Mouse (Mus musculus): ENCODE measurements around the gene Tubd1. TPM values are rescaled to one million over a fixed set of nuclear protein-coding genes. Genes with fewer than 3 reads are reported as not detected.
A peak's percentile ranks its signal among the peaks of the same experiment; 100 is the strongest.

The Tubd1 gene
- polyA plus RNA-seq, 1 experiment from 2014 or later: 11.1 TPM

DNA sequence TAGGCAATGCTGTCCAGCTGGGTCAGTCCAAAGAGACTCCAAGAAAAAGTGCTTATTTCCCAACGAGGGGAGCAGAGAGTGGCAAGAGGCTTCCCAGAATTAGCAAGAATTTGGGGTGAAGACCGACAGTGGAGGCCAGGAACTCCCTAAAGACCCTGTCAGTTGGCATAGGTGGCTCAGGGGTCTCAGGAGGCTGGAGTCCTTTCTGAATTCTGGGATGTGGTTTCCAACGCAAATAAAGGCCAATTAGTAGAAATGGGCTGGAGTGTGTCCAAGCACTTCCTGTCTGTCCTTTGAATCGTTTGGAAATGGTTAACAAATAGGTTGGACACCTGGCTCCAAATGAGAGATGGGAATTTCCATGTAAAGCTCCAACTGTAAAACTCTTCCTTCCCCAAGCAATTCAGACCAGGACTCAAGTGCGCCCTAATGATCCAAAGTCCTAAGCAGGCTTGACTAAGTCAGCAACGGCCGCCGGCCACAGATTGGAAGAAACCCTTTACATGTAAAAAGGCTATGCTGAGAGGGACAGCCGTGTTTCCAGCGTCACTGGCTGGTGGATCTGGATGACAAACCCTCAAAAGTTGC, 35.0 kb downstream of the Tubd1 start:
- Histone ChIP-seq H3K4me3 (no peak overlapping the region), H3K36me3 (no peaks in the 10 kb centered on the region), H3K4me1 (peaks cover 18% of the 10 kb centered on the region), H3K27ac (peak overlapping the region; percentile 27; the same call in 1 of the 2 replicates), H3K9me3 (no peaks in the 10 kb centered on the region), H3K27me3 (no peaks in the 10 kb centered on the region), H3K4me2 (no peak overlapping the region), H3K9ac (no peak overlapping the region)
- no peak for ATAC-seq (ENCODE audit: insufficient number of reproducible peaks, low FRiP score, low TSS enrichment, low read depth)
- 67% methylated on average over 10 of the region's 10 CpGs for WGBS

- 76% methylated on average over 9 of the region's 9 CpGs for WGBS
- Histone ChIP-seq H3K4me3 (no peak overlapping the region), H3K4me1 (peaks cover 18% of the 10 kb centered on the region), H3K36me3 (no peaks in the 10 kb centered on the region), H3K27me3 (no peaks in the 10 kb centered on the region), H3K9me3 (no peaks in the 10 kb centered on the region), H3K9ac (no peak overlapping the region), H3K27ac (peak overlapping the region; percentile 27; the same call in 1 of the 2 replicates), H3K4me2 (no peak overlapping the region)
- no peak for ATAC-seq (ENCODE audit: insufficient number of reproducible peaks, low FRiP score, low TSS enrichment, low read depth)
Observed at GRCm38 (mm10) chr11:86580319-86581113, 35.7 kb downstream of the Tubd1 start.

DNA sequence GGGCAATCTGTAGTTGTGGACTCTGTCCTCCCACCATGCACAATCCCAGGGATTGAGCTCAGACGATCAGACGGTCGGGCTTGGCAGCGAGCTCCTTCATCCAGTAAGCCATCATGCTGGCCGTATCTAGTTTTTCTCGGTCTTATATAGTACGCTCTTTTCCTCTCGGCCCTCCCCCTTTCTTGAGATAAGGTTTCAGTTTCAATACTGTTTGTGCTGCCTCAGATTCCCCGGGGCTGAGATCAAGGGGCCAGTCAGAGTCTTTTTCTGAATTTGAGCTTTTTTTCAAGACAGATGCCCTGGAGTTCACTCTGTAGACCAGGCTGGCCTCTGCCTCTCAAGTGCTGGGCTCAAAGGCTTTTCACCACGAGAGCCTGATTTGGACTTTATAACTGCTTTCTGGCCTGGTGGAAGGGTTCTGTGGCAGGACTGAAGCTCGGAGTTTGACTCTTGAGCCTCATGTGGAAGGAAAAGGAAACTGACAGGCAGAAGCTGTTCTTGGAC, 36.5 kb downstream of the Tubd1 start:
- Histone ChIP-seq H3K9ac (no peak overlapping the region), H3K27me3 (no peaks in the 10 kb centered on the region), H3K9me3 (no peaks in the 10 kb centered on the region), H3K4me1 (peaks cover 19% of the 10 kb centered on the region), H3K27ac (peak overlapping the region; percentile 51; the same call in 1 of the 2 replicates), H3K36me3 (no peaks in the 10 kb centered on the region), H3K4me3 (no peak overlapping the region), H3K4me2 (no peak overlapping the region)
- no peak for ATAC-seq (ENCODE audit: insufficient number of reproducible peaks, low FRiP score, low TSS enrichment, low read depth)
- 63% methylated on average over 11 of the region's 11 CpGs for WGBS

DNA sequence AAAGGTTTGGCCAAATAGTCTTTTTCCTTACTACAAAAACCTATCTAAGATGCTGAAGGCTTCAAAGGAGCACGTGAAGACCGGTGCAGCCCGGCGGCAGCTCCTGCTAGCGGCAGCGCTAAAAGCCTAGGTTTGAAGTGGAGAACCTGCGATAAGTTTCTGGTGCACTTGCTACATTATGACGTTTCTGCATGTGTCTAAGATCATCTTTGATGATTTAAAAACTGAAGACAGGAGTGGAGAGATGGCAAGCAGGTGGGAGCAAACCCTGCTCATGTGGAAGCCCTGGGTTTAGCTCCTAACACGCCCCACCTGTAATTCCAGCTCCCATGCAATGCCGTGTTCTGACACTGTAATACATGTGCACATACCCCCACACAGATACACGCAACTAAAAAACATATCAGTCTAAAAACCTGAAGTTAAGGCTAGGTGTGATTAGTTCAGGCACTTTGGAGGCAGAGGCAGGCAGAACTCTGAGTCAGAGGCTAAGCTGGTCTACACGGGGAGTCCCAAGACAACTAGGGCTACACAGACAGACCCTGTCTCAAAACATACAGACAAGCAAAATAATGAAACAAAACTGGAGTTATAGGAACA, 37.3 kb downstream of the Tubd1 start:
- Histone ChIP-seq H3K36me3 (no peaks in the 10 kb centered on the region), H3K9ac (no peak overlapping the region), H3K4me1 (peaks cover 24% of the 10 kb centered on the region), H3K4me2 (no peak overlapping the region), H3K27me3 (no peaks in the 10 kb centered on the region), H3K4me3 (no peak overlapping the region), H3K27ac (no peak overlapping the region), H3K9me3 (no peaks in the 10 kb centered on the region)
- WGBS: 88% methylated on average over 12 of the region's 12 CpGs
- ATAC-seq (ENCODE audit: insufficient number of reproducible peaks, low FRiP score, low TSS enrichment, low read depth): no peak

DNA sequence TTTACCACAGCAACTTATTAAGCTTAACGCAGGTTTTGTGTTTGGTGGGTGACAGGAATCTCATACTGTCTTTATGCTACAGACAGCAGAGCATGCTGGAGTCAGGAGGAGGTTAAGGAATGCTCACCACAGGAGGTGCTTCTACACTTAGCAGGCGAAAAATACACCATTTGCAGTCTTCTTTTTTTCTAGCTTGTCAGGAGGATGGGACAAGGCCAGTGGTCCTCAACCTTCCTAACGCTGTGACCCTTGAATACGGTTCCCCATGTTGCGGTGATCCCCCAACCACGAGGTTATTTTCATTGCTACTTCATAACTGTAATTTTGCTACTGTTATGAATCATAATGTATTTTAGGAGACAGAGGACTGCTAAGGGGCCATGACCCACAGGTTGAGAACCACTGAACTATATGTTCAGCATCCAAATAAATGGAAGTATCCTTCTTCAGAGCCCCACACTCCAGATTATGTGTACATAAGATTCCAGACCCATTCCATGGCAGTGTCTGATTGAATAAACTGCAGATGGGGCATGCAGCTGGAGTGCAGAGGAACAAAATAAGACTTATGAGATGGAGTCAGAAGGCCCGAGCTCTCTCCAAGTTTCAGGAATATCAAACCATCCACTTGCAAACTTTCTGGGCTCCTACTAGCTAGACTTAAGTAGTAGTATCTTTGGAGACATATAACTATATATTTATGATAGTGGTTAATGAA, 37.9 kb downstream of the Tubd1 start:
- Histone ChIP-seq H3K4me2 (no peak overlapping the region), H3K27ac (no peak overlapping the region), H3K4me1 (peaks cover 27% of the 10 kb centered on the region), H3K4me3 (no peak overlapping the region), H3K9ac (no peak overlapping the region), H3K27me3 (no peaks in the 10 kb centered on the region), H3K36me3 (no peaks in the 10 kb centered on the region), H3K9me3 (no peaks in the 10 kb centered on the region)
- ATAC-seq (ENCODE audit: insufficient number of reproducible peaks, low FRiP score, low TSS enrichment, low read depth): no peak
- 86% methylated on average over 7 of the region's 7 CpGs for WGBS

DNA sequence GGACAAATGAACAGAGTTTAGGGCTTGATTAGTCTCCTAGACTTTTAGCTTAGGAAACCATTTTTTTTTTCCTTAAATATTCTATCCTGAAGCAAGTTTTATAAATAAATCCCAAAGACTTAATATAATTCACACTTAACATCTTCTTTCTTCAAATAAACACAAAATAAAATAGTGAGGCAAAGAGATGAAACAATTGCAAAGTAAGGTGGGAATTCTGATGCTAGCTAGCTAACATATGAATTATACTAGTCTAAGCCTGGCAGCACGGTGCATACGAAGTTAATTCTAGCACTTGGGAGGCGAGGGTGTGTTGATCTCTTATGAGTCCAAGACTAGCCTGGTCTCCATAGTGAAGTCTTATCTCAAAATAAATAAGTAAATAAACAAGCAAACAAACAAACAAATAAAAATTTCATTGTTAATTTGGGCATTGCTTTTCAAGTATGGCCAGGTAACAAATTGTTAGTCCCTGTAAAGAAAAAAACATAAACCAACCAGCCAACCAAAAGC, 38.6 kb downstream of the Tubd1 start:
- Histone ChIP-seq H3K27ac (no peak overlapping the region), H3K9me3 (no peaks in the 10 kb centered on the region), H3K36me3 (no peaks in the 10 kb centered on the region), H3K9ac (no peak overlapping the region), H3K4me3 (no peak overlapping the region), H3K4me2 (no peak overlapping the region), H3K4me1 (peaks cover 31% of the 10 kb centered on the region), H3K27me3 (no peaks in the 10 kb centered on the region)
- ATAC-seq (ENCODE audit: insufficient number of reproducible peaks, low FRiP score, low TSS enrichment, low read depth): no peak
- WGBS: 91% methylated on average over 3 of the region's 3 CpGs

DNA sequence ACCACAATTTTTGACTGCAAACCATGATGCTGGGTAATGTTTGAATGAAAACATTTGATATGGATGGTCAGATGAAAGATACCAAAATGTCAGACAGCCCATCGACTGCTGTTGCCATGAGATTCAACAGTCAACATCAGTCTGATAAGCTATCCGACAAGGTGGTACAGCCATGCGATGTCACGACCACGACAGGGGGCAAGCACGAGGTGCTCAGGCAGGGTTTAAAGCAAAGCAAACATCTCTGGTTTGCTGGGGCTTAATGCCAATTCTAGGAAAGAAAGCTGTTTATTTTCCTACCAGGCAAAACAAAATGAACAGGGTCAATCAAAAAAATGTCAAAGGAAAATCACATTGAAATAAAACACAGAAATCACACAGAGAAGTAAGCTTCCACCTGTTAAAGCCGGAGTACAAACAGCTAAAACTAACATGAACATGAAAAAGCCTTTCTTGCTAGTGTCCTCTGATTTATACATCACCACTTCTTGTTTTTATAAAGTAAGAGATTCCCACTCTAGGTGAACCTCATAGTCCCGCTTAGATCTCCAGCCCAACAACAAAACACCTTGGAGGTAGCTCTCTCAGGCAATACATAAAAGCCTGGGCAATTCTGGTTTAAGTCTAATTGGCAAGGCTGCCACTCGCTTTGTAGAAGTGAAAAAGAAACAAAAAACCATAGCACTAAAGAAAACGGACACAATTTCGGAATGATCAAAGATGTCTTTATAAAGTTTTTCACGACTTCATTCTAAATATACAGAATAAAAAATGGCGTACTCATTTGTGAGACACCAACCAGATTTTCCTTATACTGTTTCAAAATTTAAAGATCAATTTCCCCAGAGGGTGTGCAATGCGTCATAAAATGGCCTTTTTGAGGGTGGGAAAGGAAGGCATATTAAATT, 39.5 kb downstream of the Tubd1 start:
- no peak overlapping the region for H3K4me3 ChIP-seq
- H3K27me3 ChIP-seq: no peaks in the 10 kb centered on the region
- H3K27ac ChIP-seq: no peak overlapping the region
- H3K9me3 ChIP-seq: no peaks in the 10 kb centered on the region
- peaks cover 25% of the 10 kb centered on the region for H3K4me1 ChIP-seq
- no peak overlapping the region for H3K9ac ChIP-seq
- no peaks in the 10 kb centered on the region for H3K36me3 ChIP-seq
- no peak for ATAC-seq (ENCODE audit: insufficient number of reproducible peaks, low FRiP score, low TSS enrichment, low read depth)
- no peak overlapping the region for H3K4me2 ChIP-seq
- WGBS: 89% methylated on average over 14 of the region's 14 CpGs

DNA sequence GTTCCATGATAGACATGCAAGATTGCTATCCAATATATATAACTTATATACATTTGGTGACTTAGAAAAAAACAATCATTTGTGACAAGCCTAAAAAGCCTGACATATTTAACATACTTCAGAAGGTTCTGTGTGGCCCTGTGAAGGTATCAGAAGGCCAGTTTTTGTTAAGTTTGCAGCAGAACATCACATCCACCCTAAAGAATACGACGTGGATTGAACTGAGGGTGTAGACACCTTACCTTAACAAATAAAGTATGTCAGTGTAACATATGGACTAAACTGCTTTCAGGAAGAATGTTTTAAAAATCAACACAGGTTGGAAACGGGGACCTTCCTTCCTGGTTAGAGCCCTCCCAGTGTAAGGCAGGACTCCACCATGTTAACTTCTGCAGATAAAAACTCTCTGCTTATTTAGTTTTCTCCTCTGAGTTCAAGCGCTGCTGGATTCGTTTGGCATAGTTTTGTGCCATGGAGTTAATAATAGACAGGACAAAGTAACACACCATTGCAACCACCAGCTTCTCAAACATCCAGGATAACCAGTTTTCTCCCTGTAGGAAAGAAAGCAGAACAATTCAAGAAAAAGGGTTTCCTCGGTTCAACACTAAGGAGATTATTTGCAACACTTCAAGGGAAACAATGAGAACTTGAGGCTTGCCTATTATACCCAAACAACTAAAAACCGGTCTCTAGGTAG, 40.3 kb downstream of the Tubd1 start:
- H3K4me3 ChIP-seq: peak overlapping the region; percentile 38
- ATAC-seq (ENCODE audit: insufficient number of reproducible peaks, low FRiP score, low TSS enrichment, low read depth): no peak
- peak overlapping the region; percentile 19; the same call in 1 of the 2 replicates for H3K4me2 ChIP-seq
- H3K36me3 ChIP-seq: no peaks in the 10 kb centered on the region
- WGBS: 77% methylated on average over 7 of the region's 7 CpGs
- H3K4me1 ChIP-seq: peaks cover 19% of the 10 kb centered on the region
- H3K9ac ChIP-seq: 0 out of 2 replicates have a peak overlapping the region, but pooled peaks have one; percentile 20
- H3K9me3 ChIP-seq: no peaks in the 10 kb centered on the region
- no peak overlapping the region for H3K27ac ChIP-seq
- H3K27me3 ChIP-seq: no peaks in the 10 kb centered on the region

GRCm38 (mm10) chr11:86585598-86585984, 40.8 kb downstream of the Tubd1 start:
- Histone ChIP-seq H3K36me3 (no peaks in the 10 kb centered on the region), H3K27ac (no peak overlapping the region), H3K9ac (0 out of 2 replicates have a peak overlapping the region, but pooled peaks have one; percentile 20), H3K4me3 (peak overlapping the region; percentile 38), H3K27me3 (no peaks in the 10 kb centered on the region), H3K4me1 (peaks cover 13% of the 10 kb centered on the region), H3K4me2 (peak overlapping the region; percentile 19), H3K9me3 (no peaks in the 10 kb centered on the region)
- 32% methylated on average over 3 of the region's 3 CpGs for WGBS
- no peak for ATAC-seq (ENCODE audit: insufficient number of reproducible peaks, low FRiP score, low TSS enrichment, low read depth)

- Histone ChIP-seq H3K9me3 (no peaks in the 10 kb centered on the region), H3K27ac (peak overlapping the region; percentile 82), H3K4me1 (peaks cover 13% of the 10 kb centered on the region), H3K27me3 (no peaks in the 10 kb centered on the region), H3K4me2 (peak overlapping the region; percentile 37), H3K9ac (peak overlapping the region; percentile 23; the same call in 1 of the 2 replicates), H3K4me3 (peak overlapping the region; percentile 38), H3K36me3 (no peaks in the 10 kb centered on the region)
- WGBS: 22% methylated on average over 12 of the region's 12 CpGs
- no peak for ATAC-seq (ENCODE audit: insufficient number of reproducible peaks, low FRiP score, low TSS enrichment, low read depth)
Observed at GRCm38 (mm10) chr11:86586177-86586867, 41.5 kb downstream of the Tubd1 start.

All from limb, embryonic 15.5 days (tissue).